Mouse (Mus musculus) ZHBTc4 (cell line): ENCODE results near the gene Olfr1044.

ENCODE experiments used
- DNase-seq: peaks from one replicate; pipeline ENCODE4 v3.0.0-alpha.2; 2011; ENCODE audit warnings: low read depth, low spot score

The Olfr1044 gene

GRCm38 (mm10) chr2:86177720-86178119 lies at the start of gene Olfr1044:
Gene Olfr1044 (minus strand): TSS chr2:86177820.
- DNase-seq: no peak

- DNase-seq: no peak
These were observed 41.6 kb upstream of the Olfr1044 start, which contains the start of gene Olfr1046 for GRCm38 (mm10) chr2:86219214-86219613. Gene Olfr1046 (minus strand): TSS chr2:86219314.

- no peak for DNase-seq
These were observed 25.3 kb upstream of the Olfr1044 start, which contains the start of gene Olfr1045 for GRCm38 (mm10) chr2:86202909-86203308. Gene Olfr1045 (minus strand): TSS chr2:86203009.

- no peak for DNase-seq
These were observed 18.2 kb upstream of the Olfr1044 start for GRCm38 (mm10) chr2:86195863-86196262.

GRCm38 (mm10) chr2:86185583-86185982 lies 8.0 kb upstream of the Olfr1044 start, which contains the start of gene Olfr52:
Gene Olfr52 (minus strand): TSS chr2:86185683.
- no peak for DNase-seq

GRCm38 (mm10) chr2:86179950-86180349 lies 2.3 kb upstream of the Olfr1044 start:
- DNase-seq: peak; percentile 78

- DNase-seq: peak; percentile 71
These were observed 2.2 kb downstream of the Olfr1044 start for GRCm38 (mm10) chr2:86175422-86175821.

- no peak for DNase-seq
These were observed 10.2 kb downstream of the Olfr1044 start, which contains the start of gene Olfr1043 for GRCm38 (mm10) chr2:86167422-86167821. Gene Olfr1043 (minus strand): TSS chr2:86167522.

GRCm38 (mm10) chr2:86161738-86162137 lies 15.9 kb downstream of the Olfr1044 start, which contains the start of gene Olfr1042:
Gene Olfr1042 (minus strand): TSS chr2:86161838.
- no peak for DNase-seq

- DNase-seq: no peak
These were observed 31.0 kb downstream of the Olfr1044 start, which contains the start of gene Olfr1040 for GRCm38 (mm10) chr2:86146632-86147031. Gene Olfr1040 (minus strand): TSS chr2:86146732.

- DNase-seq: no peak
These were observed 41.8 kb downstream of the Olfr1044 start, which contains the start of gene Olfr1039 for GRCm38 (mm10) chr2:86135828-86136227. Gene Olfr1039 (minus strand): TSS chr2:86135928.
